Mouse (Mus musculus): Measurements from ENCODE around the gene Gulp1.

Gene Gulp1

GRCm38 (mm10) chr1:44720785-44721410, 169.6 kb downstream of the Gulp1 start:
- no peak for DNase-seq (ENCODE audit: low read depth)

GRCm38 (mm10) chr1:44741256-44741655, 189.9 kb downstream of the Gulp1 start:
- no peak for DNase-seq (ENCODE audit: low read depth)

GRCm38 (mm10) chr1:44745711-44746110, 194.4 kb downstream of the Gulp1 start:
- DNase-seq (ENCODE audit: low read depth), result peak; percentile 12

GRCm38 (mm10) chr1:44750731-44751730, 199.7 kb downstream of the Gulp1 start:
- DNase-seq (ENCODE audit: low read depth), result no peak

GRCm38 (mm10) chr1:44778251-44778650, 226.9 kb downstream of the Gulp1 start:
- no peak for DNase-seq (ENCODE audit: low read depth)

GRCm38 (mm10) chr1:44803594-44804372, 252.5 kb downstream of the Gulp1 start:
- DNase-seq (ENCODE audit: low read depth), result no peak

GRCm38 (mm10) chr1:44806368-44806767, 255.1 kb downstream of the Gulp1 start:
- no peak for DNase-seq (ENCODE audit: low read depth)

- DNase-seq (ENCODE audit: low read depth), result no peak
Observed at GRCm38 (mm10) chr1:44810336-44810735, 259.0 kb downstream of the Gulp1 start.

GRCm38 (mm10) chr1:44833934-44834333, 282.6 kb downstream of the Gulp1 start:
- DNase-seq (ENCODE audit: low read depth), result no peak
